ENCODE assay signal across 5 mouse cellular contexts in genomic region chr17:32710541-32710940, GRCm38 (mm10). TPM values are rescaled to one million over a fixed set of nuclear protein-coding genes. Genes with fewer than 3 reads are reported as not detected.
"Had no signal": no experiment of that assay in that cellular context is flagged by ENCODE, and none has a peak within 500 bp of the region (broad histone marks: within the 10 kb centered on the region; RNA-seq: fewer than 3 reads in every experiment).

No protein-coding gene starts in this region.

RNA-seq across cellular contexts. Expression of gene Cyp4f15, which starts 25.1 kb away (rescaled TPM):
- total RNA-seq: neutrophil, adult 5-6 weeks had no signal
- polyA plus RNA-seq: stomach, embryonic 14.5 days; thymus, postnatal 0 days had no signal

RNA-seq across cellular contexts. Expression of gene Cyp4f40, which starts 51.8 kb away (rescaled TPM):
- total RNA-seq: neutrophil, adult 5-6 weeks had no signal
- polyA plus RNA-seq: neural tube, embryonic 14.5 days; spleen, adult 2 months; thymus, postnatal 0 days had no signal
